Mouse (Mus musculus) left cerebral cortex, adult 11 months (tissue): ENCODE results near the gene Proz.

ENCODE experiments used
- DNase-seq: peaks from one replicate; pipeline ENCODE4 v3.0.0; 2022; ENCODE audit warnings: low spot score

The Proz gene

GRCm38 (mm10) chr8:13107990-13108638 lies 47.4 kb downstream of the Proz start:
- no peak for DNase-seq

GRCm38 (mm10) chr8:13108967-13109366 lies 48.3 kb downstream of the Proz start:
- DNase-seq: no peak

- DNase-seq: no peak
Observed at GRCm38 (mm10) chr8:13109416-13109960, 48.8 kb downstream of the Proz start.

- no peak for DNase-seq
Observed at GRCm38 (mm10) chr8:13111917-13112316, 51.2 kb downstream of the Proz start.

- no peak for DNase-seq
Observed at GRCm38 (mm10) chr8:13113232-13113631, 52.5 kb downstream of the Proz start.

GRCm38 (mm10) chr8:13117096-13117495 lies 56.4 kb downstream of the Proz start:
- no peak for DNase-seq

GRCm38 (mm10) chr8:13118516-13118915 lies 57.8 kb downstream of the Proz start:
- no peak for DNase-seq

- no peak for DNase-seq
Observed at GRCm38 (mm10) chr8:13120882-13121665, 60.4 kb downstream of the Proz start.

GRCm38 (mm10) chr8:13122887-13123421 lies 62.2 kb downstream of the Proz start:
- no peak for DNase-seq

- no peak for DNase-seq
Observed at GRCm38 (mm10) chr8:13124897-13125296, 64.2 kb downstream of the Proz start.
